Mouse (Mus musculus) liver, embryonic 14.5 days (tissue): ENCODE measurements around the gene Gm11007. TPM values are rescaled to one million over a fixed set of nuclear protein-coding genes. Genes with fewer than 3 reads are reported as not detected.
"Not testable (repeated sequence)": the region's sequence is repeated elsewhere in the genome, so short reads cannot be mapped to it uniquely, and the experiment has no call there.

Experiments used
- ATAC-seq: fragments of 200-750 bp; cut with Nextera tagmentation; 2 replicates; pipeline ENCODE4 v1.8.0; 2017; ENCODE audit warnings: moderate number of reproducible peaks, mild to moderate bottlenecking, moderate library complexity; ENCODE audit not compliant: insufficient read depth
- DNase-seq, 3 experiments: peaks; one replicate each; pipeline ENCODE4 v3.0.0-alpha.2; 2012 to 2013; ENCODE audit warnings: low read depth in 3 of 3, low spot score in 3 of 3
- H3K27ac ChIP-seq: fragments of 300-500 bp; sonication (generic); 2 replicates; pipeline ENCODE4 v1.5.1; 2014; ENCODE audit warnings: moderate library complexity, mild to moderate bottlenecking, control low read depth, inconsistent platforms
- H3K27me3 ChIP-seq: fragments of 300-500 bp; sonication (generic); 2 replicates; pipeline ENCODE4 v1.6.1; 2014; ENCODE audit warnings: mild to moderate bottlenecking, low read length, moderate library complexity; ENCODE audit not compliant: control insufficient read depth, insufficient read depth
- H3K36me3 ChIP-seq: fragments of 300-500 bp; sonication (generic); replicated peaks from 2 replicates; pipeline ENCODE4 v1.6.1; 2014; ENCODE audit warnings: low read depth; ENCODE audit not compliant: control insufficient read depth, insufficient read depth
- H3K4me1 ChIP-seq, 2 experiments: fragments of 200-500 bp in 1 of 2; fragments of 300-500 bp in 1 of 2; sonication (generic) in 1 of 2; replicated peaks; 2 replicates each; pipeline ENCODE4 v1.6.1; 2012 to 2014; ENCODE audit warnings: antibody characterized with exemption in 1 of 2, inconsistent platforms in 1 of 2, low read length in 1 of 2; ENCODE audit not compliant: control insufficient read depth in 2 of 2, insufficient read depth in 2 of 2
- H3K4me2 ChIP-seq: fragments of 300-500 bp; sonication (generic); 2 replicates; pipeline ENCODE4 v1.6.1; 2014; ENCODE audit warnings: low read depth, mild to moderate bottlenecking, control low read depth, moderate library complexity
- H3K4me3 ChIP-seq, 2 experiments: fragments of 200-500 bp in 1 of 2; fragments of 300-500 bp in 1 of 2; sonication (generic) in 1 of 2; 2 replicates each; pipeline ENCODE4 v1.5.1; 2012 to 2014; ENCODE audit warnings: low read depth in 2 of 2, low read length in 2 of 2, mild to moderate bottlenecking in 2 of 2, control low read depth in 1 of 2, inconsistent platforms in 1 of 2, moderate library complexity in 1 of 2; ENCODE audit not compliant: insufficient read depth in 1 of 2
- H3K9ac ChIP-seq: fragments of 300-500 bp; sonication (generic); replicated peaks from 2 replicates; pipeline ENCODE4 v1.6.1; 2014; ENCODE audit warnings: mild to moderate bottlenecking, control low read depth, moderate library complexity
- H3K9me3 ChIP-seq: fragments of 300-500 bp; sonication (generic); 2 replicates; pipeline ENCODE4 v1.6.1; 2016; ENCODE audit warnings: low read length, mixed read lengths; ENCODE audit not compliant: control insufficient read depth
- WGBS: fragments of 180-500 bp; shearing (Covaris S2); extraction: QIAGEN DNeasy Blood & Tissue Kit; methylation state at CpG from one replicate; pipeline ENCODE4 v1.1.7; 2014; ENCODE audit not compliant: insufficient replicate concordance; 5-methylcytosine and 5-hydroxymethylcytosine counted together
- polyA plus RNA-seq, 2 experiments: library from polyadenylated mRNA; depleted of rRNA in 1 of 2; stranded (reverse) in 1 of 2; unstranded in 1 of 2; fragments of >200 nt; fragmentation: Nextera tagmentation in 1 of 2; extraction: Ambion mirVana in 1 of 2; gene quantifications; 2 replicates each; pipeline versions ENCODE4 v1.2.1 to v1.2.3; 2012 to 2014

The Gm11007 gene
- polyA plus RNA-seq (2012; rRNA removed) (not detected in 2 replicates), polyA plus RNA-seq (2014; fragmentation: Nextera tagmentation; extraction: Ambion mirVana) (not detected in 2 replicates)

GRCm38 (mm10) chr2:175643678-175644077 is at the start of gene Gm11007:
TSS of gene Gm11007 (plus strand) at chr2:175643978.
- H3K4me1 ChIP-seq, H3K4me2 ChIP-seq, H3K9ac ChIP-seq, H3K27ac ChIP-seq, H3K9me3 ChIP-seq, ATAC-seq, DNase-seq, H3K4me3 ChIP-seq, H3K36me3 ChIP-seq, H3K27me3 ChIP-seq: not testable (repeated sequence)
- WGBS, result no CpG with 5 or more reads among the region's 2 CpGs

Other genes starting within 250 kb of the Gm11007 start
- gene Gm4724, start 208.2 kb upstream of the Gm11007 start, polyA plus RNA-seq (2012; rRNA removed), result 0.87 and 1.5 TPM in 2 replicates
- gene Gm4724, start 208.2 kb upstream of the Gm11007 start, polyA plus RNA-seq (2014; fragmentation: Nextera tagmentation; extraction: Ambion mirVana), result 2.1 and 3.1 TPM in 2 replicates
- 0.45 and 0.77 TPM in 2 replicates for gene Zfp965, start 174.0 kb upstream of the Gm11007 start, polyA plus RNA-seq (2012; rRNA removed)
- gene Zfp965, start 174.0 kb upstream of the Gm11007 start, polyA plus RNA-seq (2014; fragmentation: Nextera tagmentation; extraction: Ambion mirVana), result 1.9 and 2.3 TPM in 2 replicates
- not detected in 2 replicates for gene Zfp969, start 59.7 kb downstream of the Gm11007 start, polyA plus RNA-seq (2012; rRNA removed)
- 13.9 and 18.7 TPM in 2 replicates for gene Zfp969, start 59.7 kb downstream of the Gm11007 start, polyA plus RNA-seq (2014; fragmentation: Nextera tagmentation; extraction: Ambion mirVana)
- not detected in 2 replicates for gene Gm2007, start 97.6 kb downstream of the Gm11007 start, polyA plus RNA-seq (2012; rRNA removed)
- not detected in 2 replicates for gene Gm2007, start 97.6 kb downstream of the Gm11007 start, polyA plus RNA-seq (2014; fragmentation: Nextera tagmentation; extraction: Ambion mirVana)
- 0.48 and 0.88 TPM in 2 replicates for gene Gm14288, start 157.1 kb downstream of the Gm11007 start, polyA plus RNA-seq (2012; rRNA removed)
- gene Gm14288, start 157.1 kb downstream of the Gm11007 start, polyA plus RNA-seq (2014; fragmentation: Nextera tagmentation; extraction: Ambion mirVana), result 0.63 and 0.89 TPM in 2 replicates
- 0.65 and 1.1 TPM in 2 replicates for gene Gm6710, start 225.2 kb downstream of the Gm11007 start, polyA plus RNA-seq (2012; rRNA removed)
- gene Gm6710, start 225.2 kb downstream of the Gm11007 start, polyA plus RNA-seq (2014; fragmentation: Nextera tagmentation; extraction: Ambion mirVana), result 3.0 and 4.7 TPM in 2 replicates